Mouse (Mus musculus) Patski (cell line): ENCODE measurements at regions not wholly inside any gene's neighbourhood (a gene's known extent, or its start where the extent isn't known, plus 50 kb on each side); places are given as distances from the start of the nearest gene placed in this dataset.

Source experiments
- ATAC-seq: fragments of 100-300 bp; one replicate; pipeline ENCODE4 v1.8.0; 2021
- CTCF ChIA-PET: fragments of 350-600 bp; sonication (Branson Sonifier 250); formaldehyde crosslinking; loops from one replicate; lab custom pipeline; 2022; ENCODE audit warnings: inconsistent platforms; lab: Charles Lee
- POLR2A ChIA-PET: fragments of 350-600 bp; sonication (Branson Sonifier 250); formaldehyde crosslinking; loops from one replicate; lab custom pipeline; 2022; ENCODE audit warnings: antibody characterized with exemption, inconsistent platforms; lab: Charles Lee
- DNase-seq: peaks from one replicate; pipeline ENCODE4 v3.0.0-alpha.2; 2011; ENCODE audit warnings: low read depth, low spot score
- H3K27me3 ChIP-seq: fragments of 371-371 bp; one replicate; pipeline ENCODE4 v1.5.1; 2021
- CTCF ChIP-seq: fragments of 100-300 bp; IDR thresholded peaks from one replicate; pipeline ENCODE4 v1.5.1; 2021
- in situ Hi-C: fragments of 300-500 bp; cut with MboI; formaldehyde crosslinking; loops from 3 replicates; pipeline ENCODE4 v1.11.1; 2018; ENCODE audit warnings: low pct_unique_long_range_greater_than_20kb, mixed read lengths

DNA sequence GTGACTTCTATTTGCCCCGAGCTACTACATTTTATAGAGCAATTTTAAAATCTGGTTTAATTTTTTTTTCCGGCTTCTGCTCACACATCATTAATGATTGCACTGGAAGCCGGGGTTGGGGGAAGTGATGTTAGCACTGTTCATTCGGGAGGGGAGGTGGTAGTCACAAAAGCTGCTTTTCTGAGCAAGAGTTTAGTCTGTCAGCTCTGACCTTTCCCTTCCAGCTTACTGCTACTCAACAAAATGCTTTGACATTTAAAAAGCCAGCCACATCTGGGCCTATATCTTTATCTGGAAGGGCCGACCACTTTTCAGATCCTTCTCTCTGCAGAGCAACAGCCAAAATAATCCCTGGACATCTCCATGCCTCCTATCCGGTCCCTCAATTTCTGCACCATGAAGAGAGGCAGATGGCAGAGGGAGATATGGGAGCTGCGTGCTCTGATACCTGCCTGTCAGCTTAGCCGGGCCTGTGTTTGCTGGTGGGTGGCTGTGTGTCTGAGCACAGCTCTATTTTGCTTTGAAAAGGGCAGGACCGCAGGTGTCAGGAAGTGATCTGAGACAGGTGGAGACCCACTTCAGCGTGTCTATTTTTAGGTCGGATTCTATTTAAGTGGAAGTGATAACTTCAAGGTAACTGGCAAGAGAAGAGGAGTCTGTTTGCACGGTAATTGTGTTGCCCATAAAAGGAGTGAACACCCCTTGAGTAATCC, 63.1 kb downstream of the Kcnf1 start:
- no peaks in the 10 kb centered on the region for H3K27me3 ChIP-seq
- ATAC-seq: no peak
- ChIA-PET CTCF (interaction anchor here (1.4 kb wide), 1 partner anchor 9 kb away, joined by 5 read pairs; no protein-coding TSS in a partner anchor), POLR2A (no interaction called here)
- in situ Hi-C loops: no loop called here
- no peak for DNase-seq
- no peak for TF ChIP-seq CTCF

DNA sequence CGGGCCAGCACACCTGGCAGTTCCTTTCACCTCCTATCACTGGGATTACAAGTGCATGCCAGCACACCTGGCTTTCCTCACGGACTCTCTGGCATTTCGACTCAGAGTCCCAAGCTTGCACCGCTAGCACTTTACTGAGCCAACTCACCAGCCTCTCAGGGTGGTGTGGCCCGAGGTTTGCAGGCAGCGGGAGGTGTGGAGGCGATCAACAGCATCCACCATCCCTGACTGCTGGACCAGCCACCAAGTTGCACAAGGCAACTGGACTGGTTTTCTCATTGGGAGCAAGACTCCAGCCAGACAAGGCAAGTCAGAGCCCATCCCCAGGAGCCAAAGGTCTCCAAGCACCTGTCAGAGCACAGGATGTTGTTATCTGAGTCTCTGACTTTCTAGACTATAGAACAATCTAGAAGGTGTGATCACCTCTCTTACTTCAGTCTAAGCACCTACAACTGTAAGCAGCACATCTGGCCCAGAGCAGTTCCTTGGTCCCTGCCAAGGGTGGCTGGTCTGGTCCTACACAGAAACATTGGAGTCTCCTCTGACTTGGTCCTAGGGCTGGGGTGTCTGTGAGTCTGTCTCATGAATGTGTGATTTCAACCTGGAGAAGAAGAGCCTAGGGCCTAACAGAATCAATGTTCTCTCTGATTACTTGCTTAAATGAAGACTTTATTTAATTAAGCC, 63.8 kb downstream of the Kcnf1 start:
- ChIA-PET CTCF (interaction anchor here (1.4 kb wide), 1 partner anchor 8 kb away, joined by 5 read pairs; no protein-coding TSS in a partner anchor), POLR2A (no interaction called here)
- DNase-seq (no peak), ATAC-seq (no peak)
- no peaks in the 10 kb centered on the region for H3K27me3 ChIP-seq
- in situ Hi-C loops: no loop called here
- no peak for TF ChIP-seq CTCF

DNA sequence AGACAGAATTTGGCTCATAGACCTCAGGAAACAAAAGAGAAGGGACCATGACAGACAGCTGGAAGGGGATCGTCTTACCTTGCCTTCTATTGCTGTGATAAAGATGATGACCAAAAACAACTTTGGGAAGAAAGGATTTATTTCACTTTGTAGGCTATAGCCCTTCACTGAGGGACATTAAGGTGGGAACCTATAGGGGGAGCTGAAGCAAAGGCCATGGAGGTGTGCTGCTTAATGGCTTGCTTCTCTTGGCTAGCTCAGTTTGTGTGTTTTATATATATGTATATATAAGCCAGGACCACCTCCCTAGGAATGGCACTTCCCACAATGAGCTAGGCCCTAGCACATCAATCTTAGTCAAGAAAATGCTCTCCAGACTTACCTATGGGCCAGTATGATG, 70.5 kb downstream of the Kcnf1 start:
- TF ChIP-seq CTCF: no peak
- no peaks in the 10 kb centered on the region for H3K27me3 ChIP-seq
- ATAC-seq (no peak), DNase-seq (no peak)
- in situ Hi-C loops: no loop called here
- ChIA-PET POLR2A (no interaction called here), CTCF (no interaction called here)

DNA sequence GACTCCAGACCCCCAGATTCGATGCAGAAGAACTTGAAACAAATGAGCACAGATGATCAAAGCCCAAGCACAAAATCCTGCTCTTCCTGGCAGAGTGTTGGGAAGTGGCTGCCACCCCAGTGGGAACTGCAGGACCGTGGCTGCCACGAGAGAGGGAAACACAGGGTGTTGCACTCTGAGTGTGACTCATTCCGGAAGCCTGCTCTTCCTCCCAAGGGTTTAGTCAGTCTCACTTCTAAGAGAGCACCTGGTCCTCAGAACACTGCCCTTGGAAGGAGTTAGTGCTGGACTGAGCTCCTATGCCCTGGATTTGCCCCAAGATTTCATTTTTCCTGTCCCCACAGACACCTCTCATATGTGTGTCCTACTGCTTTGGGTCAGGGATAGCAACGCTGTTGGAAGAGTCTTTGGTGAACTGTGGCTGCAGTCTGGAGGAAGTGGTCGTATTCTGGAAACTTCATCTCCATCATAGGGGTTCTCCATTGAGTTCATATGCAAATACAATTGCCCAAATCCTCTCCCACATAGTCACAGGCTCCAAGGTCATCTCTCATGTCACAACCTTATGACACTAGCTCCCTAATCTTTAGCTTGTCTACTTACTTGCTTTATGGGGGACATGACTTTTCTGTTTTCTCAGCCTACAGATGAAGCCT, 71.5 kb downstream of the Kcnf1 start:
- in situ Hi-C loops: no loop called here
- POLR2A ChIA-PET: no interaction called here
- CTCF ChIA-PET: interaction anchor here (2.1 kb wide), 1 partner anchor 8 kb away, joined by 5 read pairs; no protein-coding TSS in a partner anchor

DNA sequence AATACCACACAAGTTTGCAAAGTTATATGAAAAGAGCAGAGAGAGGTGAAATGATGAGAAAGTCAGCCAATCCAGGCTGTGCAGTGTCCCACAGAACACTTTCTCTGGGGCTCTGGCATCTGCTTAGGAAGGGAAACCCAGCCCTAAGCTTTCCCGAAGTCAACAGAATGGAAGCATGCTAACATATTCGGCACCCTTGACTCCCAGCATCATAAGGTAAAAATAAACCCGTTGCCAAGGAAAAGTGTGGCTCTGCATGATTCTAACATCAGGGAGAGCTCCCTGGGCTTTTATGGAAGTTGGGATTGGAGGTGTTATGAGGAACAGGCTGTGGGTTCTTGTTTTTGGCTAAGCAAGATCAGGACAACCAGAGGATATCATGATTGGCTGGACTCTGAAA, 74.8 kb downstream of the Kcnf1 start:
- ChIA-PET CTCF (no interaction called here), POLR2A (no interaction called here)
- ATAC-seq (no peak), DNase-seq (no peak)
- no peak for TF ChIP-seq CTCF
- H3K27me3 ChIP-seq: no peaks in the 10 kb centered on the region
- in situ Hi-C loops: no loop called here

More for the DNA sequence above, 71.5 kb downstream of the Kcnf1 start:
- TF ChIP-seq CTCF: no peak
- H3K27me3 ChIP-seq: no peaks in the 10 kb centered on the region
- ATAC-seq (no peak), DNase-seq (no peak)

DNA sequence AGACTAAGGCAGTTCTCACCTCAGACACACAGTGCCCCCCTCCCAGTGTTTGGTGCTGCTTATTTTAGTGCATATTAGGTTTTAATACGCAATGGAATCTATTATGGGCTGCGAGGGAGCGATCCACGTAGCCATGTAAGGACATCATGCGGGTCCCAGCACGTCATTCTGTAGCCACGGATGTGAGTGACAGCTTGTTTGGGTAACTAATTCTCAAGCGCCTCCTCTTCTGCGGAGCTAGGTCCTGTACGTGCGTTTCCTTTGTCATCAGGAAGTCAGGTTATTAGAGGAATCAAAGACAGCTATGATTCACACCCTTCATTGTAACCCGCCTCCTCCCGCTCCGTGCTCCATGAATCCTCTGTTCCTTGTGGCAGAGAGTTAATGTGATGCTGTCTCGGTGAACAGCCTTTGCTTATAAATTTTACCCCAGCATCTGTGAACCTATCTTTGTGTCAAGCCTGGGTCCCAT, 78.9 kb downstream of the Kcnf1 start:
- ChIA-PET CTCF (no interaction called here), POLR2A (no interaction called here)
- no peaks in the 10 kb centered on the region for H3K27me3 ChIP-seq
- in situ Hi-C loops: no loop called here
- ATAC-seq: no peak
- TF ChIP-seq CTCF: no peak
- DNase-seq: no peak

DNA sequence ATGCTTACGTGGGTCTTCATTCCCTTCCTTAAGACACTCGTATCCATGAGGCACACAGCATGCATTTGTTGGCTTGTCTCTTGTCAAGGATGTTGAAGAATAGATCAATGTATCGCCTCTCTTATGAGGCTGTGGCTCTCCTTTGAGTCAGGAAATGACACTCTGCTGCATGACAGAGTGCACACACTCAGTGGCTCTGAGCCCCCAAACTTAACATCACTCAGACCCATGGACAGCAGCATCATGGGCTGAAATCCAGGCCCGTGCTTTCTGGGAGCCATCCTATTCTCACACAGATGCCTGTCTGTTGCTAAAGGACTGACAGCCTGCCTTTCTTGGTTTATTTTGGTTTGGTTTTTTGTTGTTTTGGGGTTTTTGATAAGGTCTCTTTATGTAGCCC, 81.9 kb downstream of the Kcnf1 start:
- in situ Hi-C loops: no loop called here
- no peak for DNase-seq
- no peaks in the 10 kb centered on the region for H3K27me3 ChIP-seq
- ChIA-PET CTCF (no interaction called here), POLR2A (no interaction called here)
- TF ChIP-seq CTCF: no peak
- ATAC-seq: no peak

DNA sequence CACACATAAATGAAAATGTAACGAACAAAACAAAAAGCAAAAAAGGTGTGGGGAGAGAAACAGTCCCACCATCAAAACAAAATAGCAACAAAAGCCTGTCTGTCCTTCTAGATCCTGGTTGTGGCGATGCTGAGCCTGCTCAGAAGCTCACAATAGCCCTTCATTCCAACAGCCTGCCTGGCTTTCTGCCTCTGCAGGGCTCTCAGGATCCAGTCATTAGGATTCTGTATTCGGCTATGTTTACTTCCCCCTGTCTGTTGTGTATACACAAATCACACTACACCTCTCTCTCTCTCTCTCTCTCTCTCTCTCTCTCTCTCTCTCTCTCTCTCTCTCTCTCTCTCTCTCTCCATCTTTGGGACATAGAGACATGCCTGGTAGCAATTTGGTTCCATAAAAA, 82.2 kb upstream of the 2410004P03Rik start:
- in situ Hi-C loops: no loop called here
- POLR2A ChIA-PET: interaction anchor here (0.7 kb wide), 1 partner anchor 51 kb away, joined by 3 read pairs; no protein-coding TSS in a partner anchor
- no peak for TF ChIP-seq CTCF
- DNase-seq (no peak), ATAC-seq (no peak)
- CTCF ChIA-PET: no interaction called here
- H3K27me3 ChIP-seq: no peaks in the 10 kb centered on the region

DNA sequence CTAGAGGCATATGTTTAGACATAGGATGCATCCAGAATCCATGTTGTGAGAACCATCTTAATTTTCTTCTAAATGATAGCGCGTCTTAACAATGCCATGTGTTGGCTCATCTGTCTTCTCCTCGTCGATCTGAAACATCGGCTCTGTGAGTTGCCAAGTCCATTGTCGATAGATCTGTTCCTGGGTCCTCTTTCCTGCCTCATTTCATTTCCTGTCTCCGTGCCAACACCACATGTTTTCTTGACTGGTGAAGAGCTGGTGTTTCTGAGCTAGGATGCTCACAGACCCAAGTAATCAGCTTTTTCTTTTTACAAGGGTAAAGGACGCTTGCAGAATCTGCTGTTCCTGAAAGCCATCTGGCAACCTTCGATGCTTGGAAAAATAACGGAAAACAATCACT, 79.5 kb upstream of the 2410004P03Rik start:
- no peak for TF ChIP-seq CTCF
- DNase-seq: no peak
- no peak for ATAC-seq
- CTCF ChIA-PET: no interaction called here
- H3K27me3 ChIP-seq: no peaks in the 10 kb centered on the region
- in situ Hi-C loops: no loop called here
- POLR2A ChIA-PET: no interaction called here

DNA sequence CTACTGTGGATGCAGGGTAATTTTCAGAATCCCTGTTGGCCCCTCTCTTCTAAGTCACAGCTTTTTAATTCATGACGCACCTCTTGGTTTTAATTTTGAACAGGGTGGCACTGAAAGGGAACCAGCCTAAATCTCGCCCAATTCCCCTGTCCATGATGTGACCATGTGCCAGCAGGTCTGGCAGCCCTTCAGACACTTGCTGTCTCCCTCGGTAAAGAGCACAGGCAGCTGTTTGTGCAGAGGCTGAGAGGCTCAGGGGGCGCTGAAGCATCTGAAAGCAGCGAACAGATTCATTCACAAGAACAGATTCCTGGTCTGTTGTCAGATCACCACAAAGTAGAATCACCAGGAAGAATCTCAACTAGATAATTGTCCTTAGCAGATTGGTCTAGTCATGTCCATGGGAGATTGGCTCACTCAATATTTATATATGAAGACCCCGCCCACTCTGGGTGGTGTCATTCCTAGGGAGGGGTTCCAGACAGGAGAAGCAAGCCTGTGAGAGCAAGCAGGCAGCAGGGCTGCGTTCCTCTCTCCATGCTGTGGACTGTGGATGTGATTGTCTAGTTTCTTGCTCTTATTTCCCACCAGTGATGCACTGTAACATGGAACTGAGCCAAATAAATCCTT, 78.3 kb upstream of the 2410004P03Rik start:
- no peaks in the 10 kb centered on the region for H3K27me3 ChIP-seq
- ATAC-seq (no peak), DNase-seq (no peak)
- CTCF ChIA-PET: interaction anchor here (0.8 kb wide), 1 partner anchor 55 kb away, joined by 3 read pairs; no protein-coding TSS in a partner anchor
- in situ Hi-C loops: no loop called here
- POLR2A ChIA-PET: no interaction called here
- no peak for TF ChIP-seq CTCF
